In the genomic region with DNA sequence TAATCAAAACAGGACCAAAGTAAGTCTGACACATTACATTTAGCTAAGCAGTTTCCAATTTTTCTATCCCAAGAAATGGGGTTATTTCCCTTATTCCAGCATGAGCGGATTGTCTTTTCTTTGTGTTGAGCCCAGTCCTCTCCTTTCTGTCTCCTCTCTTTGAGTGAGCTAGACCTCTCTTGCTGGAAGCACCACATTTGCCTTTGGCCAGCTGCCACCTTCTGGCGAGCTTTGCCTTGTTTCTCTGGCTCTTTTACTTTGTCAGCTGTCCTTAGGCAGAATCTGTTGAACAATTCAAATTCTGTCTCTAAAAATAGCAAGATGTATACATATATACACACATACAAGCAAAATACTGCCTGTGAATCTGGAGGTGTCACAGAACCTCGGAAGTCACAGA, we compare ENCODE assay signal across 9 mouse cellular contexts.
DNase-seq lines count a peak whose midpoint lies in the region; ATAC-seq and TF ChIP-seq lines count a peak whose summit lies in the region.
"Had no signal": no experiment of that assay in that cellular context is flagged by ENCODE, and none has a peak within 500 bp of the region (broad histone marks: within the 10 kb centered on the region; RNA-seq: fewer than 3 reads in every experiment).

No protein-coding gene starts in this region.

- TF ChIP-seq CTCF in heart, adult 2 months (IDR thresholded peaks at IDR 0.05) = peak; percentile 20
- TF ChIP-seq CTCF in kidney, postnatal 0 days (IDR thresholded peaks at IDR 0.05; ENCODE audit: low read depth) = peak; percentile 45; the same call in 1 of the 2 replicates

- H3K4me3 ChIP-seq in heart, adult 2 months = no peak overlapping the region
- no peak overlapping the region for H3K4me3 ChIP-seq in heart, embryonic 11.5 days (ENCODE audit: low read depth, low read length)
- no peak overlapping the region for H3K4me3 ChIP-seq in kidney, postnatal 0 days (replicated peaks; ENCODE audit: low read depth, low read length)
- H3K4me3 ChIP-seq: limb, embryonic 13.5 days had no signal

- no peaks in the 10 kb centered on the region for H3K9me3 ChIP-seq in heart, embryonic 11.5 days (replicated peaks; ENCODE audit: control insufficient read depth, low read length)
- H3K9me3 ChIP-seq in kidney, postnatal 0 days (replicated peaks; ENCODE audit: low read length) = no peaks in the 10 kb centered on the region
- H3K9me3 ChIP-seq: limb, embryonic 13.5 days had no signal

- peaks cover 2% of the 10 kb centered on the region for H3K36me3 ChIP-seq in heart, adult 2 months (ENCODE audit: control insufficient read depth, insufficient read depth, low read length)
- H3K36me3 ChIP-seq in heart, embryonic 11.5 days (ENCODE audit: control insufficient read depth, insufficient read depth, low read length) = no peaks in the 10 kb centered on the region
- H3K36me3 ChIP-seq in kidney, postnatal 0 days (ENCODE audit: insufficient read depth, low read length) = peaks cover 4% of the 10 kb centered on the region; the same call in 1 of the 2 replicates

- no peak for ATAC-seq in heart, embryonic 11.5 days (replicated peaks; ENCODE audit: insufficient number of reproducible peaks, low FRiP score, low TSS enrichment)
- no peak for ATAC-seq in kidney, postnatal 0 days (replicated peaks; ENCODE audit: low FRiP score, low read depth)

- H3K79me2 ChIP-seq in heart, adult 2 months (replicated peaks; ENCODE audit: control insufficient read depth, insufficient read depth, low read length) = no peaks in the 10 kb centered on the region

- TF ChIP-seq POLR2A in heart, adult 2 months (IDR thresholded peaks at IDR 0.05; ENCODE audit: insufficient read depth, low read depth, low read length) = no peak

- no peaks in the 10 kb centered on the region for H3K27me3 ChIP-seq in heart, adult 2 months (ENCODE audit: control insufficient read depth, insufficient read depth, low read length)
- H3K27me3 ChIP-seq in heart, embryonic 11.5 days (ENCODE audit: control insufficient read depth, insufficient read depth, low read length) = no peaks in the 10 kb centered on the region
- H3K27me3 ChIP-seq in kidney, postnatal 0 days (ENCODE audit: insufficient read depth, low read length) = no peaks in the 10 kb centered on the region
- H3K27me3 ChIP-seq: limb, embryonic 13.5 days had no signal

- no peak for TF ChIP-seq EP300 in heart, adult 2 months (IDR thresholded peaks at IDR 0.05; ENCODE audit: insufficient read depth, low read depth, low read length)

- DNase-seq in heart, adult 2 months = peak; percentile 67 to 73
- peak; percentile 27 for DNase-seq in Muller cell, postnatal 12 days (ENCODE audit: inconsistent ontology term)
- peak; percentile 92 to 94 for DNase-seq in cerebellum, postnatal 10 days
- no peak for DNase-seq in kidney, postnatal 0 days (ENCODE audit: low spot score)
- peak; percentile 72 for DNase-seq in lung, postnatal 14 days
- no peak for DNase-seq in spleen, postnatal 36 days (ENCODE audit: low spot score in 2 of 2)
- no peak for DNase-seq in spleen, adult 18-20 months

- 48% methylated on average over 3 of the region's 3 CpGs for WGBS in heart, adult 2 months
- 81% methylated on average over 3 of the region's 3 CpGs for WGBS in heart, embryonic 11.5 days (ENCODE audit: insufficient replicate concordance)
- 80% methylated on average over 3 of the region's 3 CpGs for WGBS in kidney, postnatal 0 days

- H3K9ac ChIP-seq in heart, adult 2 months (ENCODE audit: low read depth, low read length) = no peak overlapping the region
- no peak overlapping the region for H3K9ac ChIP-seq in heart, embryonic 11.5 days (ENCODE audit: low read depth, low read length)
- no peak overlapping the region for H3K9ac ChIP-seq in kidney, postnatal 0 days (ENCODE audit: low read depth, low read length)
- H3K9ac ChIP-seq: limb, embryonic 13.5 days had no signal

- peaks cover 2% of the 10 kb centered on the region for H3K4me1 ChIP-seq in heart, adult 2 months (ENCODE audit: control insufficient read depth, insufficient read depth, low read length)
- no peaks in the 10 kb centered on the region for H3K4me1 ChIP-seq in heart, embryonic 11.5 days (ENCODE audit: control insufficient read depth, insufficient read depth, low read length)
- no peaks in the 10 kb centered on the region for H3K4me1 ChIP-seq in kidney, postnatal 0 days (replicated peaks; ENCODE audit: insufficient read depth, low read length)

- H3K27ac ChIP-seq in heart, adult 2 months = no peak overlapping the region
- H3K27ac ChIP-seq in heart, embryonic 11.5 days (ENCODE audit: low read depth, low read length) = no peak overlapping the region
- no peak overlapping the region for H3K27ac ChIP-seq in kidney, postnatal 0 days
- H3K27ac ChIP-seq: limb, embryonic 13.5 days had no signal

- H3K4me2 ChIP-seq in heart, embryonic 11.5 days = no peak overlapping the region
- H3K4me2 ChIP-seq in kidney, postnatal 0 days (ENCODE audit: low read length) = no peak overlapping the region
- H3K4me2 ChIP-seq: limb, embryonic 13.5 days had no signal

- intact Hi-C loops in heart, adult 2 months (cut with DNase I) = no loop called here

Comparison
In these comparisons a context has a peak if more than half of its experiments do, and no peak if none do; other contexts are left out.
1. DNase-seq: peak in heart, adult 2 months (2 of 2), Muller cell, postnatal 12 days (single experiment), cerebellum, postnatal 10 days (2 of 2) and lung, postnatal 14 days (single experiment); none in kidney, postnatal 0 days (single experiment), spleen, postnatal 36 days (0 of 2) and spleen, adult 18-20 months (0 of 2).